Mouse (Mus musculus) adrenal gland, adult (tissue): ENCODE measurements around the gene Chrnb1.

ENCODE experiments used
- DNase-seq, 2 experiments: peaks; one replicate each; pipeline ENCODE4 v3.0.0; 2022 to 2023; ENCODE audit warnings: low spot score in 1 of 2; ENCODE audit not compliant: inconsistent age in 2 of 2

The Chrnb1 gene

GRCm38 (mm10) chr11:69795168-69795982 lies at the start of gene Chrnb1:
Gene Chrnb1 (minus strand): TSS chr11:69795943.
- DNase-seq: peak; percentile 96 to 97

- no peak for DNase-seq
Measured at GRCm38 (mm10) chr11:69838714-69839104, 43.0 kb upstream of the Chrnb1 start.

GRCm38 (mm10) chr11:69837952-69838713 lies 42.4 kb upstream of the Chrnb1 start, which contains the start of gene Tmem256:
Gene Tmem256 (plus strand): TSS chr11:69838514.
- DNase-seq: peak; percentile 97 to 99

GRCm38 (mm10) chr11:69837604-69837951 lies 41.8 kb upstream of the Chrnb1 start, which contains the start of gene Nlgn2:
Gene Nlgn2 (minus strand): TSS chr11:69837784.
- DNase-seq: no peak

GRCm38 (mm10) chr11:69836703-69837576 lies 41.2 kb upstream of the Chrnb1 start:
- DNase-seq: peak; percentile 65 to 83

- no peak for DNase-seq
Measured at GRCm38 (mm10) chr11:69835966-69836335, 40.2 kb upstream of the Chrnb1 start.

- no peak for DNase-seq
Measured at GRCm38 (mm10) chr11:69835326-69835965, 39.7 kb upstream of the Chrnb1 start.

- DNase-seq: peak; percentile 52 to 69
Measured at GRCm38 (mm10) chr11:69834001-69834549, 38.3 kb upstream of the Chrnb1 start.

- DNase-seq: no peak
Measured at GRCm38 (mm10) chr11:69833554-69833953, 37.8 kb upstream of the Chrnb1 start.

GRCm38 (mm10) chr11:69828832-69829231 lies 33.1 kb upstream of the Chrnb1 start:
- no peak for DNase-seq

GRCm38 (mm10) chr11:69823456-69823855 lies 27.7 kb upstream of the Chrnb1 start:
- DNase-seq: no peak

- no peak for DNase-seq
Measured at GRCm38 (mm10) chr11:69822080-69822479, 26.3 kb upstream of the Chrnb1 start, which contains the start of gene Spem1. Gene Spem1 (minus strand): TSS chr11:69822180.

GRCm38 (mm10) chr11:69818871-69819270 lies 23.1 kb upstream of the Chrnb1 start:
- no peak for DNase-seq

GRCm38 (mm10) chr11:69818365-69818764 lies 22.6 kb upstream of the Chrnb1 start, which contains the start of gene Spem2:
Gene Spem2 (minus strand): TSS chr11:69818465.
- DNase-seq: no peak

GRCm38 (mm10) chr11:69816520-69816919 lies 20.8 kb upstream of the Chrnb1 start:
- no peak for DNase-seq

GRCm38 (mm10) chr11:69815155-69815554 lies 19.4 kb upstream of the Chrnb1 start, which contains the start of gene Gm39566:
Gene Gm39566 (minus strand): TSS chr11:69815298.
- no peak for DNase-seq

- DNase-seq: no peak
Measured at GRCm38 (mm10) chr11:69810280-69810679, 14.5 kb upstream of the Chrnb1 start.

GRCm38 (mm10) chr11:69807641-69808040 lies 11.9 kb upstream of the Chrnb1 start:
- no peak for DNase-seq

GRCm38 (mm10) chr11:69806378-69806777 lies 10.6 kb upstream of the Chrnb1 start:
- no peak for DNase-seq
